Mouse (Mus musculus) lung, embryonic 16.5 days (tissue): ENCODE results near the gene Crybb1. TPM values are rescaled to one million over a fixed set of nuclear protein-coding genes. Genes with fewer than 3 reads are reported as not detected.
A peak's percentile ranks its signal among the peaks of the same experiment; 100 is the strongest.

Source experiments
- ATAC-seq: fragments of 200-750 bp; cut with Nextera tagmentation; 2 replicates; pipeline ENCODE4 v1.8.0; 2017; ENCODE audit warnings: low read depth, mild to moderate bottlenecking, moderate library complexity
- H3K27ac ChIP-seq: fragments of 300-500 bp; sonication (generic); 2 replicates; pipeline ENCODE4 v1.5.1; 2014; ENCODE audit warnings: mild to moderate bottlenecking, control low read depth, low read length
- H3K27me3 ChIP-seq: fragments of 300-500 bp; sonication (generic); 2 replicates; pipeline ENCODE4 v1.6.1; 2014; ENCODE audit warnings: low read depth, low read length, mixed read lengths; ENCODE audit not compliant: control insufficient read depth, insufficient read depth
- H3K36me3 ChIP-seq: fragments of 300-500 bp; sonication (generic); 2 replicates; pipeline ENCODE4 v1.6.1; 2014; ENCODE audit warnings: low read length; ENCODE audit not compliant: control insufficient read depth, insufficient read depth
- H3K4me1 ChIP-seq: fragments of 300-500 bp; sonication (generic); replicated peaks from 2 replicates; pipeline ENCODE4 v1.6.1; 2014; ENCODE audit warnings: low read length, mixed read lengths; ENCODE audit not compliant: control insufficient read depth, insufficient read depth
- H3K4me2 ChIP-seq: fragments of 300-500 bp; sonication (generic); 2 replicates; pipeline ENCODE4 v1.6.1; 2014; ENCODE audit warnings: low read depth, low read length, control low read depth
- H3K4me3 ChIP-seq: fragments of 300-500 bp; sonication (generic); 2 replicates; pipeline ENCODE4 v1.5.1; 2014; ENCODE audit warnings: mild to moderate bottlenecking, low read length, control low read depth
- H3K9ac ChIP-seq: fragments of 300-500 bp; sonication (generic); 2 replicates; pipeline ENCODE4 v1.6.1; 2014; ENCODE audit warnings: low read length, control low read depth
- H3K9me3 ChIP-seq: fragments of 300-500 bp; sonication (generic); 2 replicates; pipeline ENCODE4 v1.6.1; 2016; ENCODE audit warnings: low read length; ENCODE audit not compliant: control insufficient read depth
- WGBS: fragments of 180-500 bp; shearing (Covaris S2); extraction: QIAGEN DNeasy Blood & Tissue Kit; methylation state at CpG from one replicate; pipeline ENCODE4 v1.1.7; 2014; 5-methylcytosine and 5-hydroxymethylcytosine counted together
- polyA plus RNA-seq: library from polyadenylated mRNA; unstranded; fragments of >200 nt; fragmentation: Nextera tagmentation; extraction: Ambion mirVana; gene quantifications from 2 replicates; pipeline ENCODE4 v1.2.1, GENCODE M21; 2015

Crybb1 gene
- polyA plus RNA-seq, result 3.1 and 3.5 TPM in 2 replicates

- Histone ChIP-seq H3K4me2 (no peak within 1 kb of the TSS), H3K4me1 (peaks cover 12% of the 10 kb centered on the region), H3K27me3 (no peaks in the 10 kb centered on the region; the same call in 1 of the 2 replicates), H3K27ac (no peak within 1 kb of the TSS), H3K9me3 (no peaks in the 10 kb centered on the region), H3K4me3 (no peak within 1 kb of the TSS), H3K36me3 (no peaks in the 10 kb centered on the region), H3K9ac (no peak within 1 kb of the TSS)
- no peak for ATAC-seq
- 41% methylated on average over 3 of the region's 3 CpGs for WGBS
Observed at GRCm38 (mm10) chr5:112255426-112255825, at the start of gene Crybb1. Crybb1 (plus strand) TSS chr5:112255815.

- Histone ChIP-seq H3K4me2 (peak overlapping the region; percentile 25; the same call in 1 of the 2 replicates), H3K36me3 (no peaks in the 10 kb centered on the region), H3K9me3 (no peaks in the 10 kb centered on the region), H3K27me3 (no peaks in the 10 kb centered on the region), H3K4me3 (no peak overlapping the region), H3K27ac (no peak overlapping the region), H3K4me1 (peaks cover 3% of the 10 kb centered on the region; the same call in 1 of the 2 replicates), H3K9ac (peak overlapping the region; percentile 20)
- ATAC-seq, result 0 out of 2 replicates have a peak, but pooled peaks have one; percentile 34
- 19% methylated on average over 16 of the region's 16 CpGs for WGBS
Observed at GRCm38 (mm10) chr5:112206543-112207255, 48.9 kb upstream of the Crybb1 start.

GRCm38 (mm10) chr5:112208321-112208720 is 47.3 kb upstream of the Crybb1 start:
- Histone ChIP-seq H3K9me3 (no peaks in the 10 kb centered on the region), H3K9ac (no peak overlapping the region), H3K4me2 (no peak overlapping the region), H3K4me3 (no peak overlapping the region), H3K27me3 (no peaks in the 10 kb centered on the region), H3K36me3 (no peaks in the 10 kb centered on the region), H3K27ac (no peak overlapping the region), H3K4me1 (peaks cover 3% of the 10 kb centered on the region; the same call in 1 of the 2 replicates)
- 23% methylated on average over 4 of the region's 4 CpGs for WGBS
- ATAC-seq, result no peak

- Histone ChIP-seq H3K9ac (no peak overlapping the region), H3K36me3 (no peaks in the 10 kb centered on the region), H3K27me3 (no peaks in the 10 kb centered on the region), H3K27ac (no peak overlapping the region), H3K4me3 (no peak overlapping the region), H3K4me2 (no peak overlapping the region), H3K4me1 (peaks cover 3% of the 10 kb centered on the region; the same call in 1 of the 2 replicates), H3K9me3 (no peaks in the 10 kb centered on the region)
- peak; percentile 41; the same call in 1 of the 2 replicates for ATAC-seq
- 31% methylated on average over 8 of the region's 8 CpGs for WGBS
Observed at GRCm38 (mm10) chr5:112210104-112210503, 45.5 kb upstream of the Crybb1 start.

GRCm38 (mm10) chr5:112211911-112212310 is 43.7 kb upstream of the Crybb1 start:
- no peaks in the 10 kb centered on the region for H3K9me3 ChIP-seq
- H3K36me3 ChIP-seq, result no peaks in the 10 kb centered on the region
- no peaks in the 10 kb centered on the region for H3K27me3 ChIP-seq
- H3K4me2 ChIP-seq, result no peak overlapping the region
- no peak overlapping the region for H3K27ac ChIP-seq
- no peak overlapping the region for H3K9ac ChIP-seq
- ATAC-seq, result no peak
- WGBS, result 77% methylated on average over 7 of the region's 7 CpGs
- H3K4me3 ChIP-seq, result no peak overlapping the region
- peaks cover 6% of the 10 kb centered on the region; the same call in 1 of the 2 replicates for H3K4me1 ChIP-seq

GRCm38 (mm10) chr5:112212711-112213264 is 42.8 kb upstream of the Crybb1 start:
- no peak for ATAC-seq
- Histone ChIP-seq H3K27me3 (no peaks in the 10 kb centered on the region), H3K4me2 (no peak overlapping the region), H3K4me1 (peaks cover 6% of the 10 kb centered on the region; the same call in 1 of the 2 replicates), H3K4me3 (no peak overlapping the region), H3K36me3 (no peaks in the 10 kb centered on the region), H3K9me3 (no peaks in the 10 kb centered on the region), H3K27ac (no peak overlapping the region), H3K9ac (no peak overlapping the region)
- WGBS, result 75% methylated on average over 6 of the region's 6 CpGs

- no peaks in the 10 kb centered on the region for H3K27me3 ChIP-seq
Observed at GRCm38 (mm10) chr5:112213331-112214240, 42.0 kb upstream of the Crybb1 start.

GRCm38 (mm10) chr5:112214419-112214818 is 41.2 kb upstream of the Crybb1 start:
- H3K27me3 ChIP-seq, result no peaks in the 10 kb centered on the region
- no peak for ATAC-seq
- H3K4me2 ChIP-seq, result no peak overlapping the region

More at GRCm38 (mm10) chr5:112213331-112214240, 42.0 kb upstream of the Crybb1 start:
- Histone ChIP-seq H3K36me3 (no peaks in the 10 kb centered on the region), H3K27ac (no peak overlapping the region), H3K9ac (no peak overlapping the region), H3K4me3 (no peak overlapping the region), H3K4me1 (peaks cover 3% of the 10 kb centered on the region; the same call in 1 of the 2 replicates), H3K4me2 (no peak overlapping the region), H3K9me3 (no peaks in the 10 kb centered on the region)
- WGBS, result 43% methylated on average over 19 of the region's 19 CpGs
- ATAC-seq, result no peak

More at GRCm38 (mm10) chr5:112214419-112214818, 41.2 kb upstream of the Crybb1 start:
- Histone ChIP-seq H3K9ac (no peak overlapping the region; the same call in 1 of the 2 replicates), H3K4me3 (no peak overlapping the region), H3K36me3 (no peaks in the 10 kb centered on the region), H3K4me1 (peaks cover 2% of the 10 kb centered on the region; the same call in 1 of the 2 replicates), H3K27ac (no peak overlapping the region), H3K9me3 (no peaks in the 10 kb centered on the region)
- 4% methylated on average over 10 of the region's 10 CpGs for WGBS
